ENCODE assay signal across 8 mouse cellular contexts in the genomic region with DNA sequence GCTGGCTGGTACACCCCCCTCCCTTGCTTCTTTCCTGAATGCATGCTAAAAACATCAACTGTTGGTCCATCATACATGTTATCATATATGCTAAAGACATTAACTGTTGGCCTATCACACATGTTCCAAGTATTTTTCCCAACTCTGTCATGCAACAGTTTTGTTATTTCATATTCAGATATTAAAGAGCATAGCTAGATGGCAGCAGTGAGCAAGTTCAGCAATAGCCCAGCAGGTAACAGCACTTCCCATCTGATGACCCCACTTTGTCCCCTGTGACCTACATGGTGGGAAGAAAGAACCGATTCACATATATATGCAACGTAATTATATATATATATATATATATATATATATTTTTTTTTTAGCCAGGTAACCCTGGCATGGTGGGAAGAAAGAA.
DNase-seq lines count a peak whose midpoint lies in the region; ATAC-seq lines count a peak whose summit lies in the region.

No protein-coding gene starts in this region.

- no peak for ATAC-seq in neural tube, embryonic 15.5 days (ENCODE audit: low FRiP score)
- no peak for ATAC-seq in hindbrain, embryonic 12.5 days (ENCODE audit: low FRiP score)

- no peak overlapping the region for H3K9ac ChIP-seq in neural tube, embryonic 15.5 days (replicated peaks)
- H3K9ac ChIP-seq in hindbrain, embryonic 12.5 days = no peak overlapping the region

- no peak overlapping the region for H3K4me3 ChIP-seq in neural tube, embryonic 15.5 days (replicated peaks)
- H3K4me3 ChIP-seq in hindbrain, embryonic 12.5 days = no peak overlapping the region

- intact Hi-C loops in gastrocnemius, postnatal 14 days (cut with DNase I; ENCODE audit: low total_unique reads) = no loop called here

- peaks cover 15% of the 10 kb centered on the region for H3K4me1 ChIP-seq in neural tube, embryonic 15.5 days
- H3K4me1 ChIP-seq in hindbrain, embryonic 12.5 days = peaks cover 11% of the 10 kb centered on the region

- no peak overlapping the region for H3K27ac ChIP-seq in neural tube, embryonic 15.5 days (replicated peaks)
- no peak overlapping the region for H3K27ac ChIP-seq in hindbrain, embryonic 12.5 days

- H3K36me3 ChIP-seq in neural tube, embryonic 15.5 days = no peaks in the 10 kb centered on the region
- peaks cover 4% of the 10 kb centered on the region; the same call in 1 of the 2 replicates for H3K36me3 ChIP-seq in hindbrain, embryonic 12.5 days

- H3K27me3 ChIP-seq in neural tube, embryonic 15.5 days (replicated peaks) = no peaks in the 10 kb centered on the region
- no peaks in the 10 kb centered on the region for H3K27me3 ChIP-seq in hindbrain, embryonic 12.5 days

- H3K9me3 ChIP-seq in neural tube, embryonic 15.5 days (replicated peaks) = no peaks in the 10 kb centered on the region
- H3K9me3 ChIP-seq in hindbrain, embryonic 12.5 days (replicated peaks) = no peaks in the 10 kb centered on the region

- peak; percentile 27 for DNase-seq in gastrocnemius, postnatal 10 days
- no peak for DNase-seq in gastrocnemius, postnatal 14 days
- peak; percentile 33 for DNase-seq in ovary, postnatal 14 days (ENCODE audit: low spot score)
- DNase-seq in ovary, postnatal 36 days (ENCODE audit: low spot score) = no peak
- DNase-seq in brain, adult 2 months (ENCODE audit: low read depth, low spot score) = peak; percentile 76
- peak; percentile 37 for DNase-seq in induced T-regulatory cell, adult 2 months (ENCODE audit: low read depth)

- H3K4me2 ChIP-seq in neural tube, embryonic 15.5 days = no peak overlapping the region
- H3K4me2 ChIP-seq in hindbrain, embryonic 12.5 days (replicated peaks) = no peak overlapping the region

- WGBS in neural tube, embryonic 15.5 days = 38% methylated on average over 2 of the region's 2 CpGs
- WGBS in hindbrain, embryonic 12.5 days = 74% methylated on average over 2 of the region's 2 CpGs

Comparison
In these comparisons a context has a peak if more than half of its experiments do, and no peak if none do; other contexts are left out.
1. DNase-seq: peak in gastrocnemius, postnatal 10 days (single experiment), ovary, postnatal 14 days (single experiment), brain, adult 2 months (single experiment) and induced T-regulatory cell, adult 2 months (single experiment); none in gastrocnemius, postnatal 14 days (single experiment) and ovary, postnatal 36 days (single experiment).